Mouse (Mus musculus): ENCODE measurements around the gene Slc25a22.
"Not testable (repeated sequence)": the region's sequence is repeated elsewhere in the genome, so short reads cannot be mapped to it uniquely, and the experiment has no call there.

The Slc25a22 gene

GRCm38 (mm10) chr7:141457236-141457635, 19.5 kb upstream of the Slc25a22 start:
- DNase-seq = no peak

DNA sequence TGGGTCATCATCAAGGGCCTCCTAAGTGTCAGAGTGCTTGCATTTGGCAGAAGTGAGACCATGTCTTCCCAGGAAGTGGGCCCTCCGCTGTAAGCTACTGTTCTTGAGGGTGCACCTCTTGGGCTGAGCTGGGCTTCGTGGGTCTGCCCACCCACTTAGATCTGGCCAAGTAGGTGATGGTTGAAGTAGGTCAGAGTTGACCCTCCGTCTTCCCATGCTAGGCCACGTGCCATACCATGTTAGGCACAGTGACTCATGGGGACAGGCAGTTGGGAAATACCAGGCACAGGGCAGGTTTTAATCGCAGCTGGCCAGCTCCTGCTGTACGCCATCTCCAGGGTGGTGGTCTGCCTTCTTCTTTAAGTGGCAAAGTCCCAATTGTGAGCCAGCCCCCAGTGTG, 19.0 kb upstream of the Slc25a22 start:
- no peak for DNase-seq

DNA sequence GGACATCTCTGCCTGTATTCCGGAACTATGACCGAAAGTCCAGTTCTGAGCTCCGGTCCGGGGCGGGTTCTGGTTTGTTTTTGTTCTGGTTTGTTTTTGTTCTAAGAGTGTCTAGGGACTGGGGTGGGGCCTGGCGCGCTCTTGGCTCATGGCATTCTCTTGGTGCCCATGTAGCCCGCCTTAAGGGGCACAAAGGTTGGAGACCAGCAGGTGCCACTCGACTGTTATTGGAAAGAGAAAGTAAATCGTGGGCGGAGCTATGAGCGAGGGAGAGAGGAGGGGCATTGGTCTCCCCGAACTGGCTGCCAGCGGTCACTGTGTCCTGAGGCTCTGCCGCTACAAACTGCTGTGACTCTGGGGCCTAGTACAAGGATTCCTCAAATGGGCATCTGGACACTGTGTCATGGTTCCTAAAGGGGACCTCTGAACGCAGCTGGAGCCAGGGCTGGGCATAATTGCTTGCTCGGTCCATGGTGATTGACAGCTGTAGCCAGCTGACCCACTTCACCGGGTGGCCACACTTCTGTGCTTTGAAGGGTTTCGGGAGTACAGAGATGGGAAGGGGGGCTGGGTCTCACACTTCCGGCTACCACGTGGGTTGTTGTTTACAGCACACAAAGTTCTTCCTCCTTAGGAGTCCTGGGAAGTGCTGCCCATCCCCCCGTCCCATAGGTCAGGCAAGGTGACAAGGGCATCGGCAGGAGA, 18.1 kb upstream of the Slc25a22 start:
- no peak for DNase-seq

DNA sequence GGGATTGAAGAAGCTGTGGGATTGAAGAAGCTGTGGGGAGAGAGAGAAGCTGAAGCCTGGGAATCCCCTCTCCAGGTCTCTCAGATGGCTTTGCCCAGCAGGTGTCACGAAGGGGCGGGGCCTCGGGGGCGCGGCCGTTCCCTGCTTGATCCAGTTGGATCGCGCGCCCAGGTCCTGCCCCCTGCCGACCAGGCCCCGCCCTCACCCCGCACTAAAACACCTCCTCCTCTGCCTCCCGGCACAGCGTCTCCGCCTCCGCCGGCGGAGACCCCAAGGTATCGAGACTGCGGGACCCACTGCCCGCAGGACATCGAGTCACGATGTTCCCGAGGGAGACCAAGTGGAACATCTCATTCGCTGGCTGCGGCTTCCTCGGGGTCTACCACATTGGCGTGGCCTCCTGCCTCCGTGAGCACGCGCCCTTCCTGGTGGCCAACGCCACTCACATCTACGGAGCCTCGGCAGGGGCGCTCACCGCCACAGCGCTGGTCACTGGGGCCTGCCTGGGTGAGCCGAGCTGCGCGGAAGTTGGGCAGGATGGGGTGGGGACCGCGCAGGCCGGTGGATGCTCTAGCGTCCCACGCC, 17.4 kb upstream of the Slc25a22 start, which contains the start of gene Pnpla2:
Gene Pnpla2, plus strand, starts transcription at position 232 of the 585 bp plus-strand sequence.
- peak; percentile 94 for DNase-seq

- no peak for DNase-seq
Measured at GRCm38 (mm10) chr7:141453636-141454035, 15.9 kb upstream of the Slc25a22 start.

DNA sequence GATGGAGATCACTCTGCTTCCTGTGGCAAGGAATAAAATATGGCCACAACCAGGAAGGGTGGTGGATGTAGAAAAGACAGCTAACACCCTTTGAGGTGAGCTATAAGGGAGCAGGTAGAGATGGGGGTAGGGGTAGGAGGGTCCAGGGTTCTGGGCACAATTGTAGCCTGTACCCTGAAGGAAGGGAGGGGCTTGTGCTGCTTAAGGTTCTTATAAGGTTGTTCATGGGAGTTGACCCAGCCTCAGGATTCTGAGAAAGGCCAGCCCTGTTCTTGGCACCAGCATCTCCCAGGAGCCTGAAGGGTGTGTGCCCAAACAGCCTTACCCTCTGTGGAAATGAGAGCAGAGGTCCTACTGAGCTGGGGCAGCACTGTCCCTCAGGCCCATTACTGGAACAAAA, 14.2 kb upstream of the Slc25a22 start:
- DNase-seq = no peak

DNA sequence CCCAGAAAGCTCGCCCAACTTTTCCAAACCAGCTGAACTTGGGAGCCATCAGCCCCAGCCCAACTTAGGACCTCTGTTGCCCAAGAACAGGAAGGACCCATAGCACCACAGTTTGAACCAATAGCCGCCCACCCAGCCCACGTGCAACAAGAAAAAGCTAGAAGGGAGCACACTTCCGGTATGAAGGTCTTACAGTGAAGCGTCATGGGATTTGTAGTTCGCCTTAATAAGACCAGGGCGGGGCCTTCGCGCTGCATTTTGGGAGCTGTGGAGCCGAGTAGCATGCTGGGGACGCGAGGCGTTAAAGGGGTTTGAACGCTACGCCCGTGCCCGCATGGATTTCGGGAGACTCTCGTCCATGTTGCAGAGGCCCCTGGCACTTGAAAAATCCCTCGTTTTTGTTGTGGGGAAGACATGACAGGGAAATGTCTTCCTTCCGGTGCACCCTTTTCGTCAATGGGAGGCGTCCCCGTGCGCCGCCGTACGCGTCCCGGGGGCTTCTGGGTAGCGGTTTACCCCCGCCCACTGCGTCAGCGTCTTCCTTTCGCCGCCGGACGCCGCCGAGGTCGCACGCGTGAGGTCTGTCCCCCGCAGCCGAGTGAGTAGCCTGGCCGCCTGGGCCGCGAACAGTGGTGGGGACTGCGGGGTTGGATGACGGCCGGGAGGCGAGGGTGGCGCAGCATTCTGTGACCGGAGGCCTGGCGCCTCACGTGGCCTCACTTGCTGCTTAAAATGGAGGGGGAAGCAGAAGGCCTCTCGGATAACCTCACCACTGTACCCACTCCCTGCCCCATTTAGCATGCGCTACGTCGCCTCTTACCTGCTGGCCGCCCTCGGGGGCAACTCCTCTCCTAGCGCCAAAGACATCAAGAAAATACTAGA, 9.7 kb upstream of the Slc25a22 start, which contains the start of gene Rplp2:
Gene Rplp2, plus strand, starts transcription at position 261 of the 882 bp plus-strand sequence.
- DNase-seq = peak; percentile 91

DNA sequence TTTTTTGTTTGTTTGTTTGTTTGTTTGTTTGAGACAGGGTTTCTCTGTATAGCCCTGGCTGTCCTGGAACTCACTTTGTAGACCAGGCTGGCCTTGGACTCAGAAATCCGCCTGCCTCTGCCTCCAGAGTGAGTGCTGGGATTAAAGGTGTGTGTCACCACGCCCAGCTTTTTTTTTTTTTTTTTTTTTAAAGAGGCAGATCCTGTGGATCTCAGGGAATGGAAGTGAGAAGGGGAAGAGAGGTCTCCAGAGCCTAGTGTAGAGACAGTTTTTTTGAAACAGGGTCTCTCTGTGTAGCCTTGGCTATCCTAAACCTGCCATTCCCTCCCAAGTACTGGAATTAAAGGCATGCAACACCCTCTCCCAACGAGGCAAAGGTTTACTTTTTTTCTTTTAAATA, 8.7 kb upstream of the Slc25a22 start:
- not testable (repeated sequence) for DNase-seq

DNA sequence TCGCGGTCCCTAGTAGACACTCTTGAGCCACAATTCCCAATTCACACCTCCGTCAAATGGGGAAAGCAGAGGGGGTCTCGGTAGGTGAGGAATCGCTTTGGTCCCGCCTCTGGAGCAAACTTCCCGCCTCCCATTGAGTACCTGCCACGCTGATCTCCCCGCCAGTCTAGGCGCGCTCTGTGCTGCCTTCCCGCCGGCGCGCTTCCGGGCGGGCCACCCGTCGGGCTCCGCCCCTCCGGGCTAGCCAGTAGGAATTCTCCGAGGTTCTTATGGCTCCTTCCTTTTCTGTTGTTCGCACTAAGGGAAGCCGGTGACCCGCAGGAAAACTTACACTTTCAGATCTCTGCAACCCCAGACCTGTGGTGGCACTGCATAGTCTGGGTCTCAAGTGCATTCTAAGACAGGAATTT, 6.1 kb upstream of the Slc25a22 start, which contains the start of gene Pidd1:
Gene Pidd1, minus strand, starts transcription at position 198 of the 410 bp plus-strand sequence.
- DNase-seq = no peak

DNA sequence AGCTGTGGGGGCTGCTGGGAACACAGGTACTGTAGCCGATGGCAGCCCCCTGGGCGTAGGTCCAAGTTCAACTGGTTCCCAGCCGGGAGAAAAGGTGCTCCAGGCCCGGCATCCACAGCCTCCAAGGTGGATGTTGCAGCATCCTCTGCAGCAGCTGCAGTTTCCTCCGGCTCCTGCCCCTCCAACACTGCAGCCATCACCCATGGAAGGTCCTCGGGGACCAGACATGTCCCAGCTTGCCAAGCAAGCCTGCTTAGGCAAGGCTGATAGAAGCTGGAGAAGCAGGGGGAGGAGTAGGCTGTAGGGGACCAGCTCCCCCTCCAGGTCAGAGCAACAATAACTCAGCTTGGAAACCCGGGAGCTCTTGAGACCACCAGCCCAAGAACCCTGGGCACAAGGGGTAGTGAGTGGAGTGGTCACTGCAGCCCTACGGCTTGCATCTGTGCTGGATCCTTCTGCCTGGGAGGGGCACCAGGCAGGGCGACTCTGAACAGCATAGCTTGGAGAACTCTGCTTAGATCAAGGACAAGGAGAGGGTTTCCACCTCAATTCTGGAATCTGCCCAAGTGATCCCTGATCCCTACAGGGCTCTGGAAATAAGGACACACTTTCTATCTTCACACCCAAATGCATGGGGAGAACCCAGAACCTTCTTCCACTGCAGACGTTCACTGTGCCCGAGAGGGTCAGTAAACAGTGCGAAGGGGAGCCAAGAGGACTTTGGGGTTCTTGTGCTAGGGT, 5.6 kb upstream of the Slc25a22 start:
- DNase-seq = no peak

- DNase-seq = no peak
Measured at GRCm38 (mm10) chr7:141442199-141442598, 4.5 kb upstream of the Slc25a22 start.

DNA sequence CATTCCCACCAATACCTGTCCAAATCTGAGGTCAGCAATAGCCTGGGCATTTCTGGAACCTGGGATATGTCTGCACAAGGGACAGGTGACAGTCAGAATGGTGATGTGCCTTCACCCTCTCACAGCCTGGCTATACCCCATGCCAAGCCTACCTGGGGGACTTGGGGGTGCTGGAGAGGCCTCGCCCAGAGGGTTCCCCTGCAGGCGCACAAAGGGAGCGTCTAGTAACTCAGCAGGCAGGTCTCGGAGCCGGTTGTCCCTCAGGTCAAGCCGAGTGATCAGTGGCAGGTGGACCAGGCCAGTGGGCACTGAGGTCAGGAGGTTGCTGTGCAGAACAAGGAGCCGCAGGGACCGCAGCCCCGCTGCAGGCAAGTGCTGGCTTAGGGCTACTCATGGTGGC, 3.8 kb upstream of the Slc25a22 start:
- DNase-seq = no peak

DNA sequence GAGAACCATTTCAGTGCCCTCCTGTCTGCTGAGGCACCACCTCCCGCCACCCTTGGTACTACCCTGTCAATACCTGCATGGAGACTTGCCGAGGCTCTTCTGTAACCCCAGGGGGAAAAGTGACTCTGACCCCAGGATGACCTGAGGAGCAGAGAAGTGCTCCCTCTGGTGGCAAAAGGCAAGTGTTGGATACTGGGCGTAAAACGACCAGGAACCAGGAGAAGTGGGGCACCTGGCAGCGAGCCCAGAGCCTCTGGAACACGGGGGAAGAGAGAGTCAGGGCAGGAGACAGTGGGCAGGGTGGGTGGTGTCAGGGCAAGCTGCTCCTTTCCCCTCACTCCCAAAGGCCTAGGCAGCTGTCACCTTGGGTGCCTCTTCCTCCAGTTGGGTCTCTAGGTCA, 2.9 kb upstream of the Slc25a22 start:
- peak; percentile 76 for DNase-seq

DNA sequence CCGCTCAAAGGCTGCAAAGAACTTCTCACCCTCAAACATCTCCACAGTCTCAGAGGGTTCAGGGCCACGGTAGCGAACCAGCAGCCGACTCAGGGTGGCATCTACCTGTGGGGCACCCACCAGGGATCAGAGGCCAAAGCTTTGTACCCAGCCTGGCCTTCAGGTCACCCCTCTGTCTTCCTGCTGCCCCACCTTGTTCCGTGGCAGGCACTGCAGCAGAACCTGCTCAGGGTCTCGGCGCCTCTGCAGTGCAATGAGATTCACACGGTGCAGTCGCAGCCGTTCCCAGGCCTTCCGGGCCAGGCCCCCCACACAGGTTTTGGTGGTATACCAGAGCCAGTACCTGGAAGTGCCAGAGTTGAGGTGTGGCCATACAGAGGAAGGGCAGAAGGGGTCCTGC, 2.1 kb upstream of the Slc25a22 start:
- no peak for DNase-seq

GRCm38 (mm10) chr7:141439140-141439679, 1.5 kb upstream of the Slc25a22 start:
- DNase-seq = no peak

GRCm38 (mm10) chr7:141438201-141438968, 693 bp upstream of the Slc25a22 start:
- no peak for DNase-seq

- no peak for DNase-seq
Measured at GRCm38 (mm10) chr7:141436523-141436892, 1.2 kb downstream of the Slc25a22 start.

DNA sequence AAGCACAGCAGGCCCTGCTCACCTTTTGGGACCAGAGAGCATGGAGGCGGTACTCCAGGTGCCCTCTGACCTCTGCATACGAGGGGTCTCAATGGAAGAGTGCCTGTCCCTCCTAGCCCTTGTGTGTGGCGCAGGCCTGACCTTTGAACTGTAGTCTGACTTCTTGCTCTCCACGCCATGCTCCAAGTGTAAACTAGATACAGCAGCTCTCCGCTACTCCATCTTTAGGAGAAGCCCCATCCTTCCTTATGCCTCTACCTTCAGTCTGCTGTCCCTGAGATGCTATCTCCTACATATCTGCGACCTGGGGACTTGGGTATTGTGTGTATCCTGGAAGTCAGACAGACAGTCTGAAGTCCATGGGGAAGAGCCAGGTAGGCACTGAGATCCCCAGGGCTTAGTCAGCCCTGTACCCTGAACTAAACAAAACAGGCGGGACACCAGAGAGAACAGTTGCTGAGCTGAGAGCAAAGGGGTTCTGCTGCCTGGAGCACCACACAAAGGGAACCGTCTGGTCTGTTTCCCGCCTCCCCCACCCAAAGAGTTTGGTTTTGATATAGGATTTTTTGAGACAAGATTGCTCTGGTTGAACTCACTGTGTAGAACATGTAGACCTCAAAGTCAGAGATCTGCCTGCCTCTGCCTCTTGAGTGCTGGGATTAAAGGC, 1.7 kb downstream of the Slc25a22 start:
- no peak for DNase-seq

GRCm38 (mm10) chr7:141435129-141435855, 2.4 kb downstream of the Slc25a22 start:
- DNase-seq = peak; percentile 61

DNA sequence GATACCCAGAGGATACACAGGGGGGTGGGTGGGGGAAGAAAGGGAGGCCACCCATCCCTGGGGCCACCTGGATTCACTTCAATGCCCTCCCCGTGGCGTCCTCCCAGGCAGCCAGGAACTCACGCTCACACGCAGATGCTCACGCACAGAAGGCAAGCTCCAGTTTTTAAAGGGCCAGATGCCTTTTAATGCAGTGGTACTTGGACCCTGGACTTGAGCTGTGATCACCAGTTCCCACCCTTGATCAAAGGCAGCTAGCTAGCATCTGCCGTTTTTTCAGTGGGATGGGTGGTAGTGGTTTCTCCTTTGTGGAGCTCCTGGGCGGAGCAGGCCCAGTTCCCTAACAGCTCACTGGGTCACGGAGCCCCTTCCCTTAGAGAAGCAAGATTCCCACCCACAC, 3.2 kb downstream of the Slc25a22 start:
- no peak for DNase-seq

All from right cerebral cortex, postnatal 14 days (tissue).